ENCODE assay signal across 8 mouse cellular contexts in the genomic region with DNA sequence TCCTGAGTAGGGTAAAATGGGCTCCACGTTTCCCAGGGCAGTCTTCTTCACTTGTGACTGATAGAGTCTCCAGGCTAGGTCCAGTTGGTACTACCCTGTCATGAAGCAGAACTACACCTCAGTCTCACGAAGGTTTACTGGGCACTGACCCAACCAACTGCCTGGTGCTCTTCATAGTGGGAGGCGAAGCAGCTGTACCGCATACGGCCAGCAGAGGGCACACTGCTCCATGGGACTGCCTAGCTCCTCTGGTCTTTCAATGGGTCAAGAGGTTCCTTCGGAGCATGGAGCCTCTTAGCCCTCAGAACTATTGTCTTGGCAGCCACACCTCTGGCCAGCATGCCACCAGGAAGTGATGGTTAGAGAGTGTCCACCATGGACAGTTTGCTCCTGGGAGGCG. TPM values are rescaled to one million over a fixed set of nuclear protein-coding genes. Genes with fewer than 3 reads are reported as not detected.
A peak's percentile ranks its signal among the peaks of the same experiment; 100 is the strongest.
DNase-seq lines count a peak whose midpoint lies in the region; ATAC-seq and TF ChIP-seq lines count a peak whose summit lies in the region.

No protein-coding gene starts in this region.

- H3K9me3 ChIP-seq in hindbrain, postnatal 0 days (ENCODE audit: low read length) = no peaks in the 10 kb centered on the region
- H3K9me3 ChIP-seq in midbrain, embryonic 12.5 days = no peaks in the 10 kb centered on the region

- WGBS in hindbrain, postnatal 0 days = 12% methylated on average over 7 of the region's 7 CpGs
- 9% methylated on average over 7 of the region's 7 CpGs for WGBS in midbrain, embryonic 12.5 days

- no peaks in the 10 kb centered on the region for H3K36me3 ChIP-seq in hindbrain, postnatal 0 days (ENCODE audit: insufficient read depth, low read length)
- H3K36me3 ChIP-seq in midbrain, embryonic 12.5 days = no peaks in the 10 kb centered on the region

- no peak overlapping the region for H3K4me3 ChIP-seq in hindbrain, postnatal 0 days (ENCODE audit: low read length)
- no peak overlapping the region for H3K4me3 ChIP-seq in midbrain, embryonic 12.5 days

- peak; percentile 100 for TF ChIP-seq CTCF in hindbrain, postnatal 0 days (IDR thresholded peaks at IDR 0.05; ENCODE audit: low read depth)

- peak; percentile 46 for ATAC-seq in activated CD4-positive, CD25-positive, alpha-beta regulatory T cell, adult 4 months
- ATAC-seq in hindbrain, postnatal 0 days = peak; percentile 61
- ATAC-seq in midbrain, embryonic 12.5 days (ENCODE audit: low FRiP score, low read depth) = peak; percentile 41
- no peak for ATAC-seq in inflammation-experienced regulatory T-cells, adult 6 months

- peak; percentile 68 for DNase-seq in cerebellum, adult 9-11 months
- peak; percentile 56 to 92 for DNase-seq in frontal cortex, adult 2 months (ENCODE audit: extremely low spot score in 1 of 2, low spot score in 1 of 2)
- DNase-seq in hindbrain, postnatal 0 days (ENCODE audit: low spot score) = peak; percentile 86
- peak; percentile 43 to 90 for DNase-seq in left cerebral cortex, adult 9 months (ENCODE audit: low spot score in 2 of 2)
- DNase-seq in right cerebral cortex, postnatal 4 days = peak; percentile 81

- no peak overlapping the region for H3K27ac ChIP-seq in hindbrain, postnatal 0 days
- no peak overlapping the region for H3K27ac ChIP-seq in midbrain, embryonic 12.5 days (replicated peaks)

- H3K27me3 ChIP-seq in hindbrain, postnatal 0 days (ENCODE audit: insufficient read depth, low read length) = peaks cover 4% of the 10 kb centered on the region; the same call in 1 of the 2 replicates
- H3K27me3 ChIP-seq in midbrain, embryonic 12.5 days = peaks cover 36% of the 10 kb centered on the region

- no peak overlapping the region for H3K9ac ChIP-seq in hindbrain, postnatal 0 days (replicated peaks; ENCODE audit: low read length)
- no peak overlapping the region for H3K9ac ChIP-seq in midbrain, embryonic 12.5 days (replicated peaks)

- H3K4me1 ChIP-seq in hindbrain, postnatal 0 days (ENCODE audit: insufficient read depth, low read length) = no peaks in the 10 kb centered on the region
- H3K4me1 ChIP-seq in midbrain, embryonic 12.5 days = 0 out of 2 replicates have a peak, but pooled peaks cover 5% of the 10 kb centered on the region

- no peak overlapping the region for H3K4me2 ChIP-seq in hindbrain, postnatal 0 days (ENCODE audit: low read depth, low read length)
- H3K4me2 ChIP-seq in midbrain, embryonic 12.5 days (replicated peaks) = no peak overlapping the region

RNA-seq across cellular contexts. Expression of a gene that starts 7.2 kb away (rescaled TPM):
- polyA plus RNA-seq in activated CD4-positive, CD25-positive, alpha-beta regulatory T cell, adult 4 months (2017; shearing (Covaris generic)) = not detected
- polyA plus RNA-seq in frontal cortex, adult 2 months (2012; rRNA removed) = 5.0 and 5.1 TPM in 2 replicates
- total RNA-seq in hindbrain, postnatal 0 days (2014; rRNA removed) = 1.8 and 7.8 TPM in 2 replicates
- 1.8 and 2.2 TPM in 2 replicates for polyA plus RNA-seq in hindbrain, postnatal 0 days (2015; fragmentation: Nextera tagmentation; extraction: Ambion mirVana)
- 0.51 and 0.56 TPM in 2 replicates for polyA plus RNA-seq in midbrain, embryonic 12.5 days (2016; fragmentation: Nextera tagmentation; extraction: Ambion mirVana)
- polyA plus RNA-seq in inflammation-experienced regulatory T-cells, adult 6 months (2017; shearing (Covaris generic)) = not detected

RNA-seq across cellular contexts. Expression of a gene that starts 32.3 kb away (rescaled TPM):
- polyA plus RNA-seq in activated CD4-positive, CD25-positive, alpha-beta regulatory T cell, adult 4 months (2017; shearing (Covaris generic)) = not detected
- polyA plus RNA-seq in frontal cortex, adult 2 months (2012; rRNA removed) = 7.6 and 8.3 TPM in 2 replicates
- 25.1 and 26.3 TPM in 2 replicates for total RNA-seq in hindbrain, postnatal 0 days (2014; rRNA removed)
- polyA plus RNA-seq in hindbrain, postnatal 0 days (2015; fragmentation: Nextera tagmentation; extraction: Ambion mirVana) = 1.8 and 1.9 TPM in 2 replicates
- polyA plus RNA-seq in midbrain, embryonic 12.5 days (2016; fragmentation: Nextera tagmentation; extraction: Ambion mirVana) = 10.0 and 10.1 TPM in 2 replicates
- not detected for polyA plus RNA-seq in inflammation-experienced regulatory T-cells, adult 6 months (2017; shearing (Covaris generic))
